Mouse (Mus musculus) liver, postnatal 0 days (tissue): ENCODE measurements around the gene Zwint.

Experiments
- CTCF ChIP-seq: sonication (generic); IDR thresholded peaks from 2 replicates; pipeline ENCODE4 v1.5.1; 2016; ENCODE audit warnings: antibody characterized with exemption, low read depth
- EP300 ChIP-seq: IDR thresholded peaks from 2 replicates; pipeline ENCODE4 v1.6.1; 2016; ENCODE audit warnings: antibody characterized with exemption, low read depth, mild to moderate bottlenecking

DNA sequence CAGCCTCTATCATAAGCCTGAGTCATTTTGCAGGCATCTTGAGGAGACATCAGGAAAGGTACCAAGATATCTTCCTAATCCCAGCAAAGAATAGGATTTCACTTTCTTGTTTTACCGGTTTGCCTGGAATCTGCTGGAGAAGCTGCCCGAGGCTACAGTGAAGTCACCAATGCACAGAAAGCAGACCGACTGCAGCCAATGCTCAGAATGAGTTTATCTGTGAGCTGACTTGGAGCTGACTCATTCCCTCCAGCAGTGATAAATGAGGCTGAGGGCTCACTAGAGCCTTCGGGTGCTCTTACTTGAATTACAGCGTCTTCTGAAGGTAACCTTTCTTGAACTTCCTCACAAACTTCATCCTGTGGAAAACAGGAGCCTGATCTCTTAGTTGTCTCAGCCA lies 20.5 kb upstream of the Zwint start:
- TF ChIP-seq CTCF = no peak
- TF ChIP-seq EP300 = no peak
